Mouse (Mus musculus) heart, postnatal 0 days (tissue): ENCODE measurements around the gene Sptbn4.

Source experiments
- CTCF ChIP-seq: IDR thresholded peaks from 2 replicates; pipeline ENCODE4 v1.5.1; 2016; ENCODE audit warnings: antibody characterized with exemption, control low read depth, low read depth
- EP300 ChIP-seq: IDR thresholded peaks from 2 replicates; pipeline ENCODE4 v1.6.1; 2016; ENCODE audit warnings: antibody characterized with exemption, low read depth

DNA sequence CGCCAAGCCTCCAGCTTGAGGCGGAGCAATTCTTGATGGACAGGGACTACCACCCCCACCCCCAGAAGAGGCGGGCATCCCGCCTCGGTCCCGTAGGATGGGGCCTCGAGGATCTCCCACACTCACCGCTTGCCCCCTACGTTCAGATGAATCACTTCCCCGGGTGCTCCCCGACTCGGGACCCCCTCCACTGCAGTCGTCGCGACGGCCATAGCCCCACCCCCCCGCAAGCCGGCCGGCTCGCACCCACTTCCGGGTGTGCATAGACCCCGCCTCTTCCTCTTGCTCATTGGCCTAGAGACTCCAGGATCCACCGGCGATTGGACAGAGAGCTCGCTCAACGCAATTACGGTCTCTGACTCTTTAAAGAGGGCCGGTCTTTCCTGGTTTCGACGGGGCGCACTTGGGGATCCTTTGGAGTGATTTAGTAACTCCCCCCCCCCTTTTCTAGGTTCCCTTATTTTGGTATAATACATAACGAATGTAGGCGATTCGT, 91.7 kb downstream of the Sptbn4 start, which contains the start of gene Shkbp1:
- TF ChIP-seq CTCF (no peak), EP300 (no peak)
